Mouse (Mus musculus) forebrain, embryonic 14.5 days (tissue): ENCODE results near the gene Erich4. TPM values are rescaled to one million over a fixed set of nuclear protein-coding genes. Genes with fewer than 3 reads are reported as not detected.

Source experiments
- ATAC-seq: fragments of 200-750 bp; cut with Nextera tagmentation; 2 replicates; pipeline ENCODE4 v1.8.0; 2017; ENCODE audit warnings: mild to moderate bottlenecking, moderate library complexity
- DNase-seq: peaks from one replicate; pipeline ENCODE4 v3.0.0-alpha.2; 2015; ENCODE audit warnings: low spot score
- H3K27ac ChIP-seq: fragments of 300-500 bp; sonication (generic); 2 replicates; pipeline ENCODE4 v1.5.1; 2014; ENCODE audit warnings: low read depth, mild to moderate bottlenecking, control low read depth, low read length, moderate library complexity
- H3K27me3 ChIP-seq: fragments of 300-500 bp; sonication (generic); replicated peaks from 2 replicates; pipeline ENCODE4 v1.6.1; 2014; ENCODE audit warnings: low read length, control low read depth, mixed read lengths; ENCODE audit not compliant: control insufficient read depth, insufficient read depth
- H3K36me3 ChIP-seq: fragments of 300-500 bp; sonication (generic); 2 replicates; pipeline ENCODE4 v1.6.1; 2014; ENCODE audit warnings: low read length, control low read depth; ENCODE audit not compliant: control insufficient read depth, insufficient read depth
- H3K4me1 ChIP-seq: fragments of 300-500 bp; sonication (generic); 2 replicates; pipeline ENCODE4 v1.6.1; 2014; ENCODE audit warnings: antibody characterized with exemption, low read length, control low read depth; ENCODE audit not compliant: control insufficient read depth, insufficient read depth
- H3K4me2 ChIP-seq: fragments of 300-500 bp; sonication (generic); 2 replicates; pipeline ENCODE4 v1.6.1; 2014; ENCODE audit warnings: mild to moderate bottlenecking, control low read depth, low read length
- H3K4me3 ChIP-seq: fragments of 300-500 bp; sonication (generic); 2 replicates; pipeline ENCODE4 v1.5.1; 2014; ENCODE audit warnings: low read depth, low read length, control low read depth
- H3K9ac ChIP-seq: fragments of 300-500 bp; sonication (generic); 2 replicates; pipeline ENCODE4 v1.6.1; 2014; ENCODE audit warnings: mild to moderate bottlenecking, low read length, control low read depth, moderate library complexity
- H3K9me3 ChIP-seq: fragments of 300-500 bp; sonication (generic); replicated peaks from 2 replicates; pipeline ENCODE4 v1.6.1; 2016; ENCODE audit warnings: low read length, control low read depth, mixed read lengths; ENCODE audit not compliant: control insufficient read depth
- WGBS: fragments of 180-500 bp; shearing (Covaris S2); extraction: QIAGEN DNeasy Blood & Tissue Kit; methylation state at CpG from one replicate; pipeline ENCODE4 v1.1.7; 2014; 5-methylcytosine and 5-hydroxymethylcytosine counted together
- polyA plus RNA-seq: library from polyadenylated mRNA; unstranded; fragments of >200 nt; fragmentation: Nextera tagmentation; extraction: Ambion mirVana; gene quantifications from 2 replicates; pipeline ENCODE4 v1.2.1, GENCODE M21; 2014

Gene Erich4
- polyA plus RNA-seq, 1 experiment from 2014 or later, result not detected

- Histone ChIP-seq H3K27ac (no peak within 1 kb of the TSS), H3K27me3 (no peaks in the 10 kb centered on the region), H3K4me3 (no peak within 1 kb of the TSS; the same call in 1 of the 2 replicates), H3K9ac (peak within 1 kb of the TSS; percentile 25; the same call in 1 of the 2 replicates), H3K4me2 (peak within 1 kb of the TSS; percentile 36), H3K9me3 (no peaks in the 10 kb centered on the region), H3K36me3 (peaks cover 53% of the 10 kb centered on the region), H3K4me1 (no peaks in the 10 kb centered on the region; the same call in 1 of the 2 replicates)
- 20% methylated on average over 29 of the region's 29 CpGs for WGBS
- ATAC-seq, result peak; percentile 27; the same call in 1 of the 2 replicates
- no peak for DNase-seq
These were observed 11.1 kb upstream of the Erich4 start, which contains the start of gene B3gnt8 for GRCm38 (mm10) chr7:25626509-25627430. Gene B3gnt8 (plus strand): TSS chr7:25626654.

- 77% methylated on average over 10 of the region's 10 CpGs for WGBS
- Histone ChIP-seq H3K27ac (no peak overlapping the region), H3K9ac (no peak overlapping the region), H3K9me3 (no peaks in the 10 kb centered on the region), H3K4me1 (no peaks in the 10 kb centered on the region; the same call in 1 of the 2 replicates), H3K4me3 (no peak overlapping the region), H3K27me3 (no peaks in the 10 kb centered on the region), H3K4me2 (no peak overlapping the region), H3K36me3 (peaks cover 49% of the 10 kb centered on the region)
- no peak for DNase-seq
- no peak for ATAC-seq
These were observed 10.0 kb upstream of the Erich4 start for GRCm38 (mm10) chr7:25625594-25626250.

- no peak for DNase-seq
- H3K36me3 ChIP-seq, result peaks cover 40% of the 10 kb centered on the region
- no peak overlapping the region for H3K9ac ChIP-seq
- no peak overlapping the region for H3K27ac ChIP-seq
- no peaks in the 10 kb centered on the region for H3K9me3 ChIP-seq
- WGBS, result 90% methylated on average over 5 of the region's 5 CpGs
- no peak for ATAC-seq
- no peak overlapping the region for H3K4me2 ChIP-seq
- H3K4me3 ChIP-seq, result no peak overlapping the region
- no peaks in the 10 kb centered on the region for H3K27me3 ChIP-seq
- H3K4me1 ChIP-seq, result no peaks in the 10 kb centered on the region; the same call in none of the 2 replicates
These were observed 9.2 kb upstream of the Erich4 start for GRCm38 (mm10) chr7:25624851-25625250.

GRCm38 (mm10) chr7:25623857-25624370 lies 8.2 kb upstream of the Erich4 start:
- DNase-seq, result no peak

GRCm38 (mm10) chr7:25620751-25621150 lies 5.1 kb upstream of the Erich4 start:
- no peak overlapping the region for H3K4me2 ChIP-seq
- H3K4me3 ChIP-seq, result no peak overlapping the region
- ATAC-seq (no peak), DNase-seq (no peak)
- 91% methylated on average over 11 of the region's 11 CpGs for WGBS
- no peak overlapping the region for H3K9ac ChIP-seq
- H3K9me3 ChIP-seq, result no peaks in the 10 kb centered on the region
- no peaks in the 10 kb centered on the region for H3K27me3 ChIP-seq
- peaks cover 29% of the 10 kb centered on the region for H3K36me3 ChIP-seq
- no peaks in the 10 kb centered on the region; the same call in 1 of the 2 replicates for H3K4me1 ChIP-seq
- no peak overlapping the region for H3K27ac ChIP-seq

More at GRCm38 (mm10) chr7:25623857-25624370, 8.2 kb upstream of the Erich4 start:
- H3K27ac ChIP-seq, result no peak overlapping the region
- peaks cover 31% of the 10 kb centered on the region for H3K36me3 ChIP-seq
- H3K4me1 ChIP-seq, result no peaks in the 10 kb centered on the region; the same call in none of the 2 replicates
- H3K27me3 ChIP-seq, result no peaks in the 10 kb centered on the region
- H3K9me3 ChIP-seq, result no peaks in the 10 kb centered on the region
- WGBS, result 87% methylated on average over 11 of the region's 11 CpGs
- ATAC-seq, result no peak
- H3K4me2 ChIP-seq, result no peak overlapping the region
- H3K4me3 ChIP-seq, result no peak overlapping the region
- no peak overlapping the region for H3K9ac ChIP-seq

GRCm38 (mm10) chr7:25620101-25620500 lies 4.4 kb upstream of the Erich4 start:
- H3K36me3 ChIP-seq, result peaks cover 28% of the 10 kb centered on the region
- H3K9ac ChIP-seq, result no peak overlapping the region
- H3K9me3 ChIP-seq, result no peaks in the 10 kb centered on the region
- 96% methylated on average over 5 of the region's 5 CpGs for WGBS
- peak overlapping the region; percentile 66 for H3K4me2 ChIP-seq
- no peaks in the 10 kb centered on the region; the same call in 1 of the 2 replicates for H3K4me1 ChIP-seq
- H3K27ac ChIP-seq, result no peak overlapping the region
- H3K4me3 ChIP-seq, result no peak overlapping the region
- DNase-seq, result no peak
- no peaks in the 10 kb centered on the region for H3K27me3 ChIP-seq
- ATAC-seq, result no peak

- 22% methylated on average over 5 of the region's 5 CpGs for WGBS
- Histone ChIP-seq H3K27me3 (no peaks in the 10 kb centered on the region), H3K4me1 (no peaks in the 10 kb centered on the region; the same call in 1 of the 2 replicates), H3K36me3 (peaks cover 24% of the 10 kb centered on the region), H3K27ac (no peak overlapping the region), H3K4me2 (peak overlapping the region; percentile 66), H3K9me3 (no peaks in the 10 kb centered on the region), H3K4me3 (peak overlapping the region; percentile 52), H3K9ac (peak overlapping the region; percentile 51)
- no peak for DNase-seq
- ATAC-seq, result no peak
These were observed 4.0 kb upstream of the Erich4 start for GRCm38 (mm10) chr7:25619722-25619991.

GRCm38 (mm10) chr7:25618865-25619721 lies 3.4 kb upstream of the Erich4 start, which contains the start of gene Dmac2:
Gene Dmac2 (plus strand): TSS chr7:25619414.
- Histone ChIP-seq H3K4me2 (peak within 1 kb of the TSS; percentile 66), H3K4me3 (peak within 1 kb of the TSS; percentile 52), H3K36me3 (peaks cover 18% of the 10 kb centered on the region), H3K4me1 (no peaks in the 10 kb centered on the region; the same call in 1 of the 2 replicates), H3K9ac (peak within 1 kb of the TSS; percentile 51), H3K9me3 (no peaks in the 10 kb centered on the region), H3K27ac (no peak within 1 kb of the TSS), H3K27me3 (no peaks in the 10 kb centered on the region)
- DNase-seq (peak; percentile 96), ATAC-seq (peak; percentile 94)
- WGBS, result 1% methylated on average over 53 of the region's 53 CpGs
